Mouse (Mus musculus): ENCODE results near the gene Igfbp5.

Gene Igfbp5

GRCm38 (mm10) chr1:72869681-72870614 lies 4.7 kb downstream of the Igfbp5 start:
- in situ Hi-C loops (cut with MboI; ENCODE audit: unreplicated experiment in 2 of 2): loop anchor here (5.0 to 25.0 kb wide), 5 partner anchors 283 to 1592 kb away; partner anchors contain the start of gene Smarcal1 (in 1 of the 2)

GRCm38 (mm10) chr1:72869275-72869674 lies 5.4 kb downstream of the Igfbp5 start:
- in situ Hi-C loops (cut with MboI; ENCODE audit: unreplicated experiment in 2 of 2): loop anchor here (5.0 to 25.0 kb wide), 5 partner anchors 282 to 1593 kb away; partner anchors contain the start of gene Smarcal1 (in 1 of the 2)

GRCm38 (mm10) chr1:72868429-72869215 lies 6.1 kb downstream of the Igfbp5 start:
- in situ Hi-C loops (cut with MboI; ENCODE audit: unreplicated experiment in 2 of 2): loop anchor here (5.0 to 25.0 kb wide), 5 partner anchors 281 to 1594 kb away; partner anchors contain the start of gene Smarcal1 (in 1 of the 2)

- in situ Hi-C loops (cut with MboI; ENCODE audit: unreplicated experiment in 2 of 2): loop anchor here (5.0 to 25.0 kb wide), 5 partner anchors 280 to 1595 kb away; partner anchors contain the start of gene Smarcal1 (in 1 of the 2)
Measured at GRCm38 (mm10) chr1:72867346-72867745, 7.3 kb downstream of the Igfbp5 start.

GRCm38 (mm10) chr1:72866417-72866816 lies 8.3 kb downstream of the Igfbp5 start:
- in situ Hi-C loops (cut with MboI; ENCODE audit: unreplicated experiment in 2 of 2): loop anchor here (5.0 to 25.0 kb wide), 5 partner anchors 279 to 1596 kb away; partner anchors contain the start of gene Smarcal1 (in 1 of the 2)

- in situ Hi-C loops (cut with MboI; ENCODE audit: unreplicated experiment in 2 of 2): loop anchor here (5.0 to 25.0 kb wide), 5 partner anchors 279 to 1596 kb away; partner anchors contain the start of gene Smarcal1 (in 1 of the 2)
Measured at GRCm38 (mm10) chr1:72865900-72866299, 8.8 kb downstream of the Igfbp5 start.

GRCm38 (mm10) chr1:72864272-72864671 lies 10.4 kb downstream of the Igfbp5 start:
- in situ Hi-C loops (cut with MboI; ENCODE audit: unreplicated experiment in 2 of 2): loop anchor here (5.0 to 25.0 kb wide), 5 partner anchors 277 to 1598 kb away; partner anchors contain the start of genes Smarcal1 (in 1 of the 2) and Xrcc5 (in 1 of the 2)

GRCm38 (mm10) chr1:72863692-72864091 lies 11.0 kb downstream of the Igfbp5 start:
- in situ Hi-C loops (cut with MboI; ENCODE audit: unreplicated experiment in 2 of 2): loop anchor here (5.0 to 25.0 kb wide), 5 partner anchors 276 to 1599 kb away; partner anchors contain the start of genes Smarcal1 (in 1 of the 2) and Xrcc5 (in 1 of the 2)

- in situ Hi-C loops (cut with MboI; ENCODE audit: unreplicated experiment in 2 of 2): loop anchor here (5.0 to 25.0 kb wide), 5 partner anchors 275 to 1600 kb away; partner anchors contain the start of genes Smarcal1 (in 1 of the 2) and Xrcc5 (in 1 of the 2)
Measured at GRCm38 (mm10) chr1:72862248-72862647, 12.4 kb downstream of the Igfbp5 start.

- in situ Hi-C loops (cut with MboI; ENCODE audit: unreplicated experiment in 2 of 2): loop anchor here (5.0 to 25.0 kb wide), 5 partner anchors 274 to 1601 kb away; partner anchors contain the start of genes Smarcal1 (in 1 of the 2) and Xrcc5 (in 1 of the 2)
Measured at GRCm38 (mm10) chr1:72861702-72862101, 13.0 kb downstream of the Igfbp5 start.

GRCm38 (mm10) chr1:72860502-72860901 lies 14.2 kb downstream of the Igfbp5 start:
- in situ Hi-C loops (cut with MboI; ENCODE audit: unreplicated experiment in 2 of 2): loop anchor here (5.0 to 25.0 kb wide), 5 partner anchors 273 to 1602 kb away; partner anchors contain the start of genes Smarcal1 (in 1 of the 2) and Xrcc5 (in 1 of the 2)

- in situ Hi-C loops (cut with MboI; ENCODE audit: unreplicated experiment in 2 of 2): loop anchor here (5.0 to 25.0 kb wide), 6 partner anchors 143 to 1602 kb away; partner anchors contain the start of genes Smarcal1 (in 1 of the 2) and Xrcc5 (in 1 of the 2)
Measured at GRCm38 (mm10) chr1:72859963-72860362, 14.7 kb downstream of the Igfbp5 start.

GRCm38 (mm10) chr1:72858874-72859273 lies 15.8 kb downstream of the Igfbp5 start:
- in situ Hi-C loops (cut with MboI; ENCODE audit: unreplicated experiment in 2 of 2): loop anchor here (5.0 to 25.0 kb wide), 4 partner anchors 142 to 1603 kb away; partner anchors contain the start of gene Smarcal1 (in 1 of the 2)

GRCm38 (mm10) chr1:72858286-72858685 lies 16.4 kb downstream of the Igfbp5 start:
- in situ Hi-C loops (cut with MboI; ENCODE audit: unreplicated experiment in 2 of 2): loop anchor here (5.0 to 25.0 kb wide), 4 partner anchors 141 to 1604 kb away; partner anchors contain the start of gene Smarcal1 (in 1 of the 2)

GRCm38 (mm10) chr1:72857631-72858030 lies 17.1 kb downstream of the Igfbp5 start:
- in situ Hi-C loops (cut with MboI; ENCODE audit: unreplicated experiment in 2 of 2): loop anchor here (5.0 to 25.0 kb wide), 4 partner anchors 140 to 1605 kb away; partner anchors contain the start of gene Smarcal1 (in 1 of the 2)

- in situ Hi-C loops (cut with MboI; ENCODE audit: unreplicated experiment in 2 of 2): loop anchor here (5.0 to 25.0 kb wide), 4 partner anchors 140 to 1605 kb away; partner anchors contain the start of gene Smarcal1 (in 1 of the 2)
Measured at GRCm38 (mm10) chr1:72857142-72857541, 17.5 kb downstream of the Igfbp5 start.

- in situ Hi-C loops (cut with MboI; ENCODE audit: unreplicated experiment in 2 of 2): loop anchor here (5.0 to 25.0 kb wide), 4 partner anchors 139 to 1606 kb away; partner anchors contain the start of gene Smarcal1 (in 1 of the 2)
Measured at GRCm38 (mm10) chr1:72856209-72856909, 18.3 kb downstream of the Igfbp5 start.

- in situ Hi-C loops (cut with MboI; ENCODE audit: unreplicated experiment in 2 of 2): loop anchor here (5.0 to 25.0 kb wide), 4 partner anchors 138 to 1607 kb away; partner anchors contain the start of gene Smarcal1 (in 1 of the 2)
Measured at GRCm38 (mm10) chr1:72855729-72856128, 19.0 kb downstream of the Igfbp5 start.

Measured in v-Abl transformed pro-B cells (cell line).